Mouse (Mus musculus) lung, embryonic 15.5 days (tissue): ENCODE measurements at regions not wholly inside any gene's neighbourhood (a gene's known extent, or its start where the extent isn't known, plus 50 kb on each side); places are given as distances from the start of the nearest gene placed in this dataset.

ENCODE experiments used
- ATAC-seq: fragments of 200-750 bp; cut with Nextera tagmentation; 2 replicates; pipeline ENCODE4 v1.8.0; 2017; ENCODE audit warnings: moderate number of reproducible peaks, borderline replicate concordance; ENCODE audit not compliant: low FRiP score, low TSS enrichment; ENCODE audit errors: extremely low read depth
- H3K27ac ChIP-seq: fragments of 300-500 bp; sonication (generic); 2 replicates; pipeline ENCODE4 v1.5.1; 2015; ENCODE audit warnings: moderate library complexity, mild to moderate bottlenecking, inconsistent platforms
- H3K27me3 ChIP-seq: fragments of 300-500 bp; sonication (generic); 2 replicates; pipeline ENCODE4 v1.6.1; 2015; ENCODE audit warnings: inconsistent platforms
- H3K36me3 ChIP-seq: fragments of 300-500 bp; sonication (generic); 2 replicates; pipeline ENCODE4 v1.6.1; 2015; ENCODE audit warnings: inconsistent platforms
- H3K4me1 ChIP-seq: fragments of 300-500 bp; sonication (generic); 2 replicates; pipeline ENCODE4 v1.6.1; 2015; ENCODE audit warnings: inconsistent platforms
- H3K4me2 ChIP-seq: fragments of 300-500 bp; sonication (generic); 2 replicates; pipeline ENCODE4 v1.6.1; 2015; ENCODE audit warnings: inconsistent platforms, mild to moderate bottlenecking, moderate library complexity
- H3K4me3 ChIP-seq: fragments of 300-500 bp; sonication (generic); 2 replicates; pipeline ENCODE4 v1.5.1; 2015; ENCODE audit warnings: mild to moderate bottlenecking, inconsistent platforms
- H3K9ac ChIP-seq: fragments of 300-500 bp; sonication (generic); 2 replicates; pipeline ENCODE4 v1.6.1; 2015; ENCODE audit warnings: inconsistent platforms
- H3K9me3 ChIP-seq: fragments of 300-500 bp; sonication (generic); 2 replicates; pipeline ENCODE4 v1.6.1; 2016; ENCODE audit warnings: inconsistent platforms
- WGBS: fragments of 180-500 bp; shearing (Covaris S2); methylation state at CpG from one replicate; pipeline ENCODE4 v1.1.7; 2015; 5-methylcytosine and 5-hydroxymethylcytosine counted together

DNA sequence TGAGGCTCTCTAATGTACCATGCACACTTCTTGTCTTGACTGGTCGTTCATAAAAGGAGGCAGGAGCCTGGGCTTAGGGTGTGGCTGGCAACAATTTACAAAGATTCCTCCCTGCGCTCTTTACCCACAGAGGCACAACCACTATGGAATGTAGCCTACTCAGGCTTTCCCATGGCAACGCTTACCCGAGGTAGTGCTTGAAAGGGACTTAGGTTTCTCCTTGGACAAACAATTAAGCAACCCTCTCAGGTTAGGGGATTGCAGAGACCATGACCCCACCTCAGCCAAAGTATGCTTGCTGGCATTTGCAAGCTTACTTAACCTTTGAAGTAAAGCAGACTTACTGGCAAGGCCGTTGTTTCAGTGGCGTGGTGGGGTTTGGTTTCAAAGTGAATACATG lies 120.9 kb upstream of the Zfhx3 start:
- WGBS, result 46% methylated on average over 6 of the region's 6 CpGs

DNA sequence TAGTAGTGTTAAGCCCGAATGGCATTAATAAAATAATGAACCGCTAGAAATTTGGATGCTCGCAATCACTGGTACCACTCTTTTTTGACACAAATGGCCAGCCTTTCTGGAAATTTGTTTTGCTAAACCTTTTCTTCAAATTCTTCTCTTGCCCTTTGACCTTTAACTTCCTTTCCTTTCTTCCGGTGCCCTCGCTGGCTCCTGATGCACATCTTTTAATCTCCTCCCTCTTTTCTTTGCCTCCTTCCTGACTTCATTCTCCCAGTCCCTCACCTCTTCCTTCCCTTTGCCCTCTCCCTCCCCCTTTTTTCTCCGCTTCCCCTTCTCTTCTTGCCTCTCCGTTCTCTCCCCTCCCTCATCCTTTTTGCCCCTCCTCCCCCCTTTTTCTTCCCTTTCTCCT lies 118.3 kb upstream of the Zfhx3 start:
- WGBS, result 30% methylated on average over 7 of the region's 7 CpGs
- Histone ChIP-seq H3K36me3 (no peaks in the 10 kb centered on the region), H3K4me1 (peaks cover 21% of the 10 kb centered on the region), H3K27ac (no peak overlapping the region), H3K4me3 (no peak overlapping the region; the same call in 1 of the 2 replicates), H3K27me3 (no peaks in the 10 kb centered on the region; the same call in 1 of the 2 replicates), H3K9me3 (no peaks in the 10 kb centered on the region), H3K9ac (no peak overlapping the region), H3K4me2 (peak overlapping the region; percentile 52)
- ATAC-seq, result no peak

More for the DNA sequence above, 120.9 kb upstream of the Zfhx3 start:
- no peaks in the 10 kb centered on the region for H3K9me3 ChIP-seq
- ATAC-seq, result peak; percentile 84
- H3K36me3 ChIP-seq, result no peaks in the 10 kb centered on the region
- peak overlapping the region; percentile 63 for H3K27ac ChIP-seq
- no peak overlapping the region for H3K4me2 ChIP-seq
- peaks cover 21% of the 10 kb centered on the region for H3K4me1 ChIP-seq
- H3K27me3 ChIP-seq, result peaks cover 9% of the 10 kb centered on the region; the same call in 1 of the 2 replicates
- H3K9ac ChIP-seq, result no peak overlapping the region
- H3K4me3 ChIP-seq, result no peak overlapping the region

DNA sequence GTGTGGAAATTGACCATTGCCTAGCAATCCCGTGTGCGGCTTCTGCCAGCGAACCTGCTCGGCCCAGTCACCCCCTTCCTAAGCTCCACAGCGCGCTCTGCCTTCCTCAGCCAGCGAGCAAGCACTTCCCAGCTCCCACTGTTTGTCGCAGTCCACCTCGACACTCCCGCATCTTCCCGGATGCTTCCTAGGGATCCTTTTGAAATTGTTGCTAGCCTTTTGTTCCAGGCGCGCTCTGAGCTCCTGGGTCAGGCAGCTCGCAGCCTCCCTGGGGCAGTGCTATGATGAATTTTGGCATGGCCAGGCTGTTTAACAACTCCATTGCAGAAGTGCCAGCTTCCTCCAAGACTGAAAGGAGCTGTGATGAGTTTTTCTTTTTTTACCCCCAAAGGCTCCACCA lies 117.8 kb upstream of the Zfhx3 start:
- 4% methylated on average over 14 of the region's 14 CpGs for WGBS
- Histone ChIP-seq H3K9me3 (no peaks in the 10 kb centered on the region), H3K9ac (no peak overlapping the region), H3K4me2 (peak overlapping the region; percentile 52), H3K36me3 (no peaks in the 10 kb centered on the region), H3K4me3 (peak overlapping the region; percentile 7; the same call in 1 of the 2 replicates), H3K4me1 (peaks cover 21% of the 10 kb centered on the region), H3K27ac (no peak overlapping the region), H3K27me3 (no peaks in the 10 kb centered on the region; the same call in 1 of the 2 replicates)
- no peak for ATAC-seq

DNA sequence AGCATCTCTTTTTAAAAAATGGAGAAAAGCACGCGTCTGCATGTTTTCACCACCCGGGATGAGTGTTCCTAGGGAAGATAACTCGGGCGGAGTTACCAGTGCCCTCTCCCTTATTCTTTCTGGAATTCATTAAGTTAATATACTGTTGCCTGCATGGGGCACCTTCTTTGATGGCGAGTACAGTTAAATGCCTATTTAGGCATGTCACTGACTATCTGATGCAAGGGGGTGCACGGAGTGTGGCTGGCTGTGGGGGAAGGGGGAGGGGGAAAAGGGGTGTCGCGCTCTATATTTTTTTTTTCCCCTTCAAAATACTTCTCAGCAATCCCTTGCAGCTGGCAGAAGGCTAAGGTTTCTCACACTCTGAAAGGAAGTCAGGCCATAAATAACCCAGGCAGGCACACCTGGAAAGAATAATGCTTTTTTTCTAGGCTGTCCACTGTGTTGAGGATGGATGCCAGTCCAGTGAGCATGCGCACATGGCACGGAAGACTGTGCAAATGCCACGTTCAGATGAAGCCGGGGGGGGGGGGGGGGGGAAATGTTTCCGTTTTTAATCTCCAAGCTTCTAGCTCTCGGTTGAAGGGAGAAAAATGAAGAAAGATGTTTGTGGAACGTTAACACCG lies 114.8 kb upstream of the Zfhx3 start:
- Histone ChIP-seq H3K9me3 (no peaks in the 10 kb centered on the region), H3K27ac (no peak overlapping the region), H3K4me3 (no peak overlapping the region), H3K36me3 (no peaks in the 10 kb centered on the region), H3K4me1 (peaks cover 7% of the 10 kb centered on the region), H3K4me2 (no peak overlapping the region), H3K27me3 (no peaks in the 10 kb centered on the region; the same call in 1 of the 2 replicates), H3K9ac (no peak overlapping the region)
- WGBS, result 70% methylated on average over 17 of the region's 17 CpGs
- no peak for ATAC-seq

DNA sequence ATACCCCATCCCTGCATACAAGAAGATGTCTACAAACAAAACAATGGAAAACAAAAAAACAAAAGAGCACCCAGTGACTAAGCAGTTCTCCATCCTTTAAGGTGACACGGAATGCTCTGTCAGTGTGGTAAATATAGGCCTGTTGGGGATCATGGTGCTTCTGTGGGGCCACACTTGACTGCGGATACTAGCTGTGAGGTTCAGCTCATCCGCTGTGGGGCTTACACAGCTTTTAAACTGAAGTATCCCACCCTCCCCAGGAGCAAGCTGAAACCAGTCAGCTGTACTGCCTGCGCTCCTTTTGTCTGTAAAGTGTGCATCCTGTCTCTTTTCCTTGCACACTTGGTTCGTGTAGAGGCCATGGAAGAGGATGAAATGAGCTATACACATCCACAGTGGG lies 113.9 kb upstream of the Zfhx3 start:
- no peak overlapping the region for H3K4me2 ChIP-seq
- ATAC-seq, result no peak
- no peak overlapping the region for H3K4me3 ChIP-seq
- 87% methylated on average over 5 of the region's 5 CpGs for WGBS
- H3K27ac ChIP-seq, result no peak overlapping the region
- no peaks in the 10 kb centered on the region; the same call in 1 of the 2 replicates for H3K27me3 ChIP-seq
- H3K9me3 ChIP-seq, result no peaks in the 10 kb centered on the region
- H3K9ac ChIP-seq, result no peak overlapping the region
- peaks cover 7% of the 10 kb centered on the region for H3K4me1 ChIP-seq
- no peaks in the 10 kb centered on the region for H3K36me3 ChIP-seq

DNA sequence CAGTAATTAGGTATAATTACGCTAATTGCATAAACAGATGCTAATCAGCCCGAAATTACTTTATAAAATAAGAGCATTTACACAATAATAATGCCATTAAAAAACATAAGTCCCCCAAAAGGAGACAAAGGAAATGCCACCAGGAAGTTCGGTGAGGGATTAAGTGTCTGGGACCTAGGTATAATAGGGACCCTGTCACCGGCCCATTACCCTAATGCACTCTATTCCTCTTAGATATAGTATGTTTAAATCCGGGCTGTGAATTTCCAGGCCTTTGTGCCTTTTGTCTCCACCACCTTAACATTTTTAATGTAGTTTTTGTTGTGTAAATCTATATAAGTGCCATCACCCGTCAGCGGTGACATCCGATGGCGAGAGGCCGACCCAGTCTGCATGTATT lies 109.0 kb upstream of the Zfhx3 start:
- Histone ChIP-seq H3K9me3 (no peaks in the 10 kb centered on the region), H3K4me3 (no peak overlapping the region), H3K27ac (no peak overlapping the region), H3K4me2 (no peak overlapping the region), H3K9ac (no peak overlapping the region), H3K27me3 (no peaks in the 10 kb centered on the region), H3K36me3 (no peaks in the 10 kb centered on the region), H3K4me1 (no peaks in the 10 kb centered on the region)
- 84% methylated on average over 10 of the region's 10 CpGs for WGBS
- ATAC-seq, result no peak

DNA sequence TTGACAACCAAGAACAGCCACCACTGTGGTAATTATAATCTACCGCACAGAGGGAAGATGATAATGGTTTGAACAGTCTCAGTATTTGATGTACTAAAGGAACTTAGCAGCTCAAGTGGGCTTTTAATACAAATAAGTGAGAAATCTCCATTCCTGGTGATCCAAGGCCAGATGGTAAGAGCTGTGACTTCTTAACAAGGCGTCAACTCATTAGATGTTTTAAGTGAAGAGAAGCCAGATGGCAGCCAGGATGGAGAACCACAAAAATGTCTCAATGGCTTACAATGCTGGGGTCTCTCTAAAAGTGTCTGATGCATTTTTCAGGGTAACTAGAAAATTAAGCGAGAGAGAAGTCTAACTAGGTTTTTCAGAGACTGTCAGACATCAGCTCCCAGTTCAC lies 96.3 kb upstream of the Zfhx3 start:
- Histone ChIP-seq H3K9ac (no peak overlapping the region), H3K9me3 (no peaks in the 10 kb centered on the region), H3K27me3 (no peaks in the 10 kb centered on the region), H3K4me2 (no peak overlapping the region), H3K4me3 (no peak overlapping the region), H3K27ac (no peak overlapping the region), H3K36me3 (no peaks in the 10 kb centered on the region), H3K4me1 (no peaks in the 10 kb centered on the region)
- ATAC-seq, result no peak
- WGBS, result 88% methylated on average over 3 of the region's 3 CpGs

DNA sequence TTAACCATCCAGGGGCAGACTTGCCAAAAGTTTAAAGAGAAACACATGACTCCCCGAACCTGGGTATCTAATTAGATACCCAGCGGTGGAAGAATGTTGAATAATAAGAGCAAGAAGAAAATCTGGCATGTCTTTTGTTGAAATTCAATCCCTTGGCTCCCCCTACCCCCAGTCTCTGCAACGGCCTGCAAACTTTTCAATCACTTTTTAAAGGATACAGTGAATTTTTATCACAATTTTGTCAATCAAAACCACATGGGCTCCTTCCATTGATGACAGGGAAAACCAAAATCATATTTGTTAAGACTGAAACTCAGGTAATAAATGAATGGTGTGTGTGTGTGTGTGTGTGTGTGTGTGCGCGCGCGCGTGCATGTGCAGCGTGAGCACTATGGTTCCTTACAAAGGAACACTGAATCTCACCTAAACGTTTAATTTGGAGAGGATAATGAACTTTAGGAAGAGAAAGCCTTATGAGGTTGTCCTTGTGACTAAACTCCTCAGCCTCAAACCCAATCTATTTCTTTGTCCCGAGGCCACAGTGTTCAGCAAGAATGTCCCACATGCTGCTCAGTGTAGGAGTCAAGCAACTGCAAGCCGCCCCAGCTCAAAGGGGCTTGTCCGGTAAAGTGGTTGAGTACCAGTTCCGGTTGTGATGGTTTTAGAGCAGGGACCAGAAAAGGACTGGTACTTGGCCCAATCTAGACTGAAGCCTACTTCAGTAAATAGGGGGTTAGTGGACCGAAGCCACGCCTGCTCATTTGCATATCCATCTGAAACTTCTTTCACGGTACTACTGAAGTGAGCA lies 91.0 kb upstream of the Zfhx3 start:
- no peak overlapping the region for H3K27ac ChIP-seq
- 77% methylated on average over 17 of the region's 17 CpGs for WGBS
- no peaks in the 10 kb centered on the region for H3K4me1 ChIP-seq
- H3K27me3 ChIP-seq, result no peaks in the 10 kb centered on the region
- ATAC-seq, result no peak
- H3K4me2 ChIP-seq, result no peak overlapping the region
- H3K9ac ChIP-seq, result no peak overlapping the region
- no peaks in the 10 kb centered on the region for H3K9me3 ChIP-seq
- H3K4me3 ChIP-seq, result no peak overlapping the region
- H3K36me3 ChIP-seq, result no peaks in the 10 kb centered on the region

DNA sequence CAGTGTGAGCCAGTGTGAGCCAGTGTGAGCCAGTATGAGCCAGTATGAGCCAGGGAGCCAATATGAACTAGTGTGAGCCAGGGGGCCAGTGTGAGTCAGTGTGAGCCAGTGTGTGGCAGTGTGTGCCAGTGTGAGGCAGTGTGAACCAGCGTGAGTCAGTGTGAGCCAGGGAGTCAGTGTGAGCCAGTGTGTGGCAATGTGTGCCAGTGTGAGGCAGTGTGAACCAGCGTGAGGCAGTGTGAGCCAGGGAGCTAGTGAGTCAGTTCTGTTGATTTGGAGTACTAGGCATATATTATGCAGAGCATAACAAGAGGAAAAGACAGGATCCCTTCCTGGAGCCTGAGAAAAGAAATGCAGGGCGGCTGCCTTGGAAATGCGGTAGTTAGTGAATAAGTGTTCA lies 82.7 kb upstream of the Zfhx3 start:
- H3K27me3 ChIP-seq, result no peaks in the 10 kb centered on the region
- 84% methylated on average over 4 of the region's 4 CpGs for whole genome bisulfite sequencing
- H3K36me3 ChIP-seq, result no peaks in the 10 kb centered on the region
- no peak overlapping the region for H3K4me2 ChIP-seq
- ATAC-seq, result no peak
- no peak overlapping the region for H3K9ac ChIP-seq
- H3K4me3 ChIP-seq, result no peak overlapping the region
- no peak overlapping the region for H3K27ac ChIP-seq
- H3K9me3 ChIP-seq, result no peaks in the 10 kb centered on the region
- peaks cover 3% of the 10 kb centered on the region; the same call in 1 of the 2 replicates for H3K4me1 ChIP-seq

DNA sequence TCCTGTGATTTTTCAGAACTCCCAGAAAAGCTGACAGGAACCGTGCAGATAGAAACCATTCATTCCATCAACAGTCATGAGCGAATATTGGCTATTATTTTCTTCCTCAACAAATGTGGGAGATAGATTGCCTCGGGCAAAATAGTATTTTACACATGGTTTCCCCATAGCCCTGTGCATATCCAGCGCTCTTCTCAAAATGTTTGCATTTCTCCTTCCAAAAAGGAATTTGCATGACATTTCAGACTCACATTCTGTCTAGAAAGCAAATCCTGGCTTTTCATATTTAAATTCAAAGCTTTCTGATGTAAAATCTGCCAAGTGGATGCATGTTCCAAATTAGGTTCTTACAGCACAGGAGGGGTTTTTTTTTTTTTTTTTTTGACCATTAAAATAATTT lies 82.2 kb upstream of the Zfhx3 start:
- H3K36me3 ChIP-seq, result no peaks in the 10 kb centered on the region
- no peaks in the 10 kb centered on the region for H3K9me3 ChIP-seq
- no peak overlapping the region for H3K27ac ChIP-seq
- no peak overlapping the region for H3K4me3 ChIP-seq
- no peaks in the 10 kb centered on the region for H3K27me3 ChIP-seq
- no peak overlapping the region for H3K9ac ChIP-seq
- no peak for ATAC-seq
- no peak overlapping the region for H3K4me2 ChIP-seq
- WGBS, result 74% methylated on average over 4 of the region's 4 CpGs
- H3K4me1 ChIP-seq, result peaks cover 7% of the 10 kb centered on the region; the same call in 1 of the 2 replicates

DNA sequence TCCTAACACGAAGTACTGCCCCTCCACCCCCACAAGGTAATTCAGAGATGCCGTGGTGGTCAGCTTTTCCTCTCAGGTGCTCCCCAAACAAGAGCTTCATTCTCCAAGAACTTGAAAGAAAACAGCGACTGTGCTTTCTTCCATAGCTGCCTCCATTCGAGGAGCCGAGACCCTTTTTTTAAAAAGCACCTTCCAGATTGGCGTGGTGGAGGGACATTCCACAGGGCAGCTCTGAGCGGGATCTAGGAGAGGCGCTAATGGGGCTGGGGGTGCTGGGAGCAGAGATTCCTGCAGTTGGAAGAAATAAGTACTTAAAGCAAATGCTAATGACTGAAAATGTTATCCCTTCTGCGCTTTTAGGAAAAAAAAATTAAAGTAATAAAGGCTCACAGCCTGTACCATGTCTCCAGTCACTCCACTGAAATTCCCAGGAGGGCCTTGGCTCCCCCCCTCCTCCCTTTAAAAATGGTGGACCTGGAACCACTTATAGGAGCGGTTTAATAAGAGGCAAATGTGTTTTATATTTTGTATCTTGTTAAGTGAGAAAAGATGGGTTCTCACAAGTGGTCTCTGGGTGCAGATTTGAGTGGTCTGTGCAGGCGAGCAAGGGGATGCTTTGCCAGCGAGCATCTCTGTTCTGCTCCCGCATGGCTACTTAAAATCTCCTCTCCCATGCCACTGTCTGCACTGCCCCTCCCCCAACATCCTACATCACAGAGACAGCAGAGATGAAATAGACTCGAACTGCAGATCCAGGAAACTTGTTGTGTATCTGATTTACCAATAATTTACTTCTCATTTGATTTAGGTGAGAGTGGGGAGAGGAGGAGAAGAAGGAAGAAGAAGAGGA lies 77.4 kb upstream of the Zfhx3 start:
- Histone ChIP-seq H3K4me3 (no peak overlapping the region), H3K27me3 (no peaks in the 10 kb centered on the region), H3K9me3 (no peaks in the 10 kb centered on the region), H3K36me3 (no peaks in the 10 kb centered on the region), H3K27ac (no peak overlapping the region), H3K9ac (no peak overlapping the region), H3K4me2 (peak overlapping the region; percentile 17), H3K4me1 (peaks cover 8% of the 10 kb centered on the region; the same call in 1 of the 2 replicates)
- 41% methylated on average over 14 of the region's 14 CpGs for WGBS
- ATAC-seq, result no peak; the same call in 1 of the 2 replicates
